Mouse (Mus musculus) hindbrain, postnatal 0 days (tissue): Measurements from ENCODE around the gene Fam98a. TPM values are rescaled to one million over a fixed set of nuclear protein-coding genes. Genes with fewer than 3 reads are reported as not detected.

Source experiments
- ATAC-seq: fragments of 200-750 bp; cut with Nextera tagmentation; 2 replicates; pipeline ENCODE4 v1.8.0; 2017; ENCODE audit warnings: mild to moderate bottlenecking, moderate TSS enrichment, moderate library complexity
- DNase-seq: peaks from one replicate; pipeline ENCODE4 v3.0.0-alpha.2; 2015; ENCODE audit warnings: low spot score
- H3K27ac ChIP-seq: fragments of 300-500 bp; sonication (generic); 2 replicates; pipeline ENCODE4 v1.5.1; 2014; ENCODE audit warnings: mild to moderate bottlenecking
- H3K27me3 ChIP-seq: fragments of 300-500 bp; sonication (generic); 2 replicates; pipeline ENCODE4 v1.6.1; 2014; ENCODE audit warnings: low read length, mixed read lengths; ENCODE audit not compliant: insufficient read depth
- H3K36me3 ChIP-seq: fragments of 300-500 bp; sonication (generic); 2 replicates; pipeline ENCODE4 v1.6.1; 2014; ENCODE audit warnings: low read length, mixed read lengths; ENCODE audit not compliant: insufficient read depth
- H3K4me1 ChIP-seq: fragments of 300-500 bp; sonication (generic); 2 replicates; pipeline ENCODE4 v1.6.1; 2014; ENCODE audit warnings: antibody characterized with exemption, low read length, mixed read lengths; ENCODE audit not compliant: insufficient read depth
- H3K4me2 ChIP-seq: fragments of 300-500 bp; sonication (generic); 2 replicates; pipeline ENCODE4 v1.6.1; 2014; ENCODE audit warnings: low read depth, mild to moderate bottlenecking, low read length, moderate library complexity, mixed read lengths
- H3K4me3 ChIP-seq: fragments of 300-500 bp; sonication (generic); 2 replicates; pipeline ENCODE4 v1.5.1; 2014; ENCODE audit warnings: low read length
- H3K9ac ChIP-seq: fragments of 300-500 bp; sonication (generic); replicated peaks from 2 replicates; pipeline ENCODE4 v1.6.1; 2014; ENCODE audit warnings: mild to moderate bottlenecking, low read length, moderate library complexity, mixed read lengths
- H3K9me3 ChIP-seq: fragments of 300-500 bp; sonication (generic); 2 replicates; pipeline ENCODE4 v1.6.1; 2016; ENCODE audit warnings: low read length, mixed read lengths
- CTCF ChIP-seq: IDR thresholded peaks from 2 replicates; pipeline ENCODE4 v1.5.1; 2016; ENCODE audit warnings: antibody characterized with exemption, control low read depth, low read depth
- WGBS: fragments of 180-500 bp; shearing (Covaris S2); extraction: QIAGEN DNeasy Blood & Tissue Kit; methylation state at CpG from one replicate; pipeline ENCODE4 v1.1.7; 2014; 5-methylcytosine and 5-hydroxymethylcytosine counted together
- polyA plus RNA-seq: library from polyadenylated mRNA; unstranded; fragments of >200 nt; fragmentation: Nextera tagmentation; extraction: Ambion mirVana; gene quantifications from 2 replicates; pipeline ENCODE4 v1.2.1, GENCODE M21; 2015
- total RNA-seq: library from RNA; depleted of rRNA; stranded (reverse); fragments of >200 nt; gene quantifications from 2 replicates; pipeline ENCODE4 v1.2.3, GENCODE M21; 2014; rRNA removed

Fam98a gene
- total RNA-seq (15.1 and 15.4 TPM in 2 replicates), polyA plus RNA-seq (22.8 and 23.1 TPM in 2 replicates)

DNA sequence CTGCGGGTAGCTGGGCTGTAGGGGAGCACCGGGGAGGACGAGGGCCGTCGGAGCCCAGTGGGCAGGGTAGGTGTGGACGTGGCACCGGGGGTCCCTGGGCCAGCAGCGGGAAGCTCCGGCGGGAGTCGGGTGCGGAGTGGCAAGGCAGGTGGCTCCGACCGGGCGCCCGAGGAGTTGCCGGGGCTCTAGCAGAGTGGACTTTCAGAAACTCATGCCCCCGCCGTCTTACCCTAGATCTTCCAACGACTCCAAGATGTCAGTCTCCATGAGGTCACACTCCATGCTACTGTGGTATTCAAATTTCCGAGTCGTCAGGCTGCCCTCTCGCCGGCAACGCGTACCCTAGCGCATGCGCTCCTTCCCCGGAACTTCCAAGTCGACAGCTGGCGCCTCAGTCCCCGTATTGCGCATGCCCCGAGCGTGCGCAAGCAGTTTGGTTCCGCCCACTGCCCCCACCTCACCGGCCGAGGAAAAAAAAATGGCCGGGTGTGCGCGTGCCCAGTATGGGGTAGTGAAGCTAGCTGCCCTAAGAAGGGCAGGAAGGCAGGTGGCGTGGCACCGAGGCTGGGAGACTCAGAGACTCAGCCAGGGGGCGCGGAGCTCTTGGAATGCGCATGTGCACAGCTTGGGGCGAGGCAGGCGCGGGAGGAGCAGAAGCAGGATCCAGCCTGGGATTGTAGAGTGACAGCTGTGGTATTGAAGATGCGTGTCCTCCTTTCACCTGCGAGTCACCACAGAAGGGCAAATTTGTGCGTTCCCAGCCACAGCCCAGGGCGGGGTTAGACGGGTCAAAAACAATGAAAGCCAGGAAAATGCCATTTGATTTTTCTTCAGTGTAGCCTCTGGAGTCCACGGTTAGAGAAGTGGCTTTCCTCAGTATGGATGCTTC, at the start of gene Fam98a:
Gene Fam98a (minus strand): TSS at position 435 of the 889 bp plus-strand sequence.
- under 1% methylated on average over 54 of the region's 56 CpGs for WGBS
- peak within 1 kb of the TSS; percentile 64 for H3K27ac ChIP-seq
- peak within 1 kb of the TSS; percentile 77 for H3K4me2 ChIP-seq
- TF ChIP-seq CTCF: peak; percentile 90
- H3K9ac ChIP-seq: peak within 1 kb of the TSS; percentile 77
- DNase-seq (peak; percentile 100), ATAC-seq (peak; percentile 99)
- peak within 1 kb of the TSS; percentile 80 for H3K4me3 ChIP-seq
- H3K36me3 ChIP-seq: peaks cover 4% of the 10 kb centered on the region; the same call in 1 of the 2 replicates
- H3K27me3 ChIP-seq: no peaks in the 10 kb centered on the region
- H3K4me1 ChIP-seq: no peaks in the 10 kb centered on the region; the same call in 1 of the 2 replicates
- H3K9me3 ChIP-seq: no peaks in the 10 kb centered on the region

DNA sequence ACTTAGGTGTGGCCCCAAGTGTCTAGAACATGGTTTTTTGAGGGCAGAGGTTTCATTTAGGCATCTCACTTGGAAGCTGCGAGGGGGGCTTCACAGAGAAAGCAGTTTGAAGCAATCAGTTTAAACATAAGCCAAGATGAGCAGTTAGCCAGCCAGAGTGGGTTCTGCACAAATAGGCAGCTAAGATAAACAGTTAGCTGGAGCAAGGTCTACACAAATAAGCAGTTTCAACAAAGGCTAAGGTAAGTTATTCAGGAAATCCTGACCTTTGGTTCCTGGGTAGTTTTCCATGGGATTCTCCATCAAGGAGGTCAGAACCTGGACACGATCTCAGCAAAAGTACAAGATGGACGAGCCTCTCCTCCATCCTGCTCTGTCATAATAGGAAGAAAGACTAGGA, 46.9 kb upstream of the Fam98a start:
- 79% methylated on average over 3 of the region's 3 CpGs for WGBS
- no peaks in the 10 kb centered on the region for H3K9me3 ChIP-seq
- no peak overlapping the region for H3K4me2 ChIP-seq
- H3K36me3 ChIP-seq: no peaks in the 10 kb centered on the region
- H3K27me3 ChIP-seq: no peaks in the 10 kb centered on the region
- no peak overlapping the region for H3K9ac ChIP-seq
- ATAC-seq: no peak
- no peak for DNase-seq
- H3K4me1 ChIP-seq: no peaks in the 10 kb centered on the region
- H3K4me3 ChIP-seq: no peak overlapping the region
- no peak overlapping the region for H3K27ac ChIP-seq
- no peak for TF ChIP-seq CTCF

DNA sequence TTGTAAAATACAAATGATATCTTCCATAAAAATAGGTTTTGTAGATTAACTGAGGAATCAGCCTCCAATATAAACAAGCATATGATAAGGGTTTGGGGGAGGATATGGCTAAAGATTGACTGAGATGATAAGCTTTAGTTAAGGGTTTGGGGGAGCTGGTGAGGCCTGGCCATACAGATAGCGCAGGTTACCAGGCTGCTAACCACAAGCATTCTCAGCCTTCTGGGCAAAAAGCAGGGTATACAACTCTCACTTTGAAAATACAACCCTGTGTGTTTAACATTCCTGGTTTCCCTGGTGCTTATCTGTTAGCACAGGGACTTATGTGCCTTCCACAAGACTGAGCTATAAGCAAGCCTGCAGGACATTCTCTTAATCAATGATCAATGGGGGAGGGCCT, 31.0 kb upstream of the Fam98a start:
- no peak overlapping the region for H3K9ac ChIP-seq
- no peak overlapping the region for H3K4me3 ChIP-seq
- H3K4me1 ChIP-seq: no peaks in the 10 kb centered on the region
- no peak for DNase-seq
- no peak overlapping the region for H3K27ac ChIP-seq
- no peak for ATAC-seq
- 100% methylated on average over 1 of the region's 1 CpGs for WGBS
- TF ChIP-seq CTCF: no peak
- H3K27me3 ChIP-seq: no peaks in the 10 kb centered on the region
- no peaks in the 10 kb centered on the region for H3K36me3 ChIP-seq
- no peak overlapping the region for H3K4me2 ChIP-seq
- no peaks in the 10 kb centered on the region for H3K9me3 ChIP-seq

DNA sequence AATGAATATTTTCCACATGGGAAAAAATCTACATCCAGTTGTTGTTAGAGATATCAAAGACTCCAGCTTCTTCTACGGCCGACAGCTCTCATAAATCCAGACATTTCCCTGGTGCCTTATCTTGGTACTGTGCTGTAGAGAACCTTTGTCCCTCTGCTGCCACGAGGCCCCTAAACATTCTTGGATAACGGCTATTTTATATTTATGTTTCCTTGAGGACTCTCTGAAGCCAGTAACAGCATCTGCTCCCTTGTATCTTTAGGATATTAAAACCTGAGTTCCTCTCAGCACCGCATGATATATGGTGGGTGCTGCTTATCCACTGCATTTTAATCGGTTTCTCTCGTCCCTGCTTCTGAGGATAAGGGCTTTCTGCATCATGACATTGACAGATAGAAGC, 23.9 kb upstream of the Fam98a start:
- no peak overlapping the region for H3K4me3 ChIP-seq
- no peak for TF ChIP-seq CTCF
- H3K27me3 ChIP-seq: no peaks in the 10 kb centered on the region
- no peaks in the 10 kb centered on the region for H3K4me1 ChIP-seq
- no peak overlapping the region for H3K4me2 ChIP-seq
- H3K9ac ChIP-seq: no peak overlapping the region
- ATAC-seq: no peak
- H3K27ac ChIP-seq: no peak overlapping the region
- DNase-seq: no peak
- H3K36me3 ChIP-seq: no peaks in the 10 kb centered on the region
- H3K9me3 ChIP-seq: no peaks in the 10 kb centered on the region
- 75% methylated on average over 7 of the region's 7 CpGs for WGBS

DNA sequence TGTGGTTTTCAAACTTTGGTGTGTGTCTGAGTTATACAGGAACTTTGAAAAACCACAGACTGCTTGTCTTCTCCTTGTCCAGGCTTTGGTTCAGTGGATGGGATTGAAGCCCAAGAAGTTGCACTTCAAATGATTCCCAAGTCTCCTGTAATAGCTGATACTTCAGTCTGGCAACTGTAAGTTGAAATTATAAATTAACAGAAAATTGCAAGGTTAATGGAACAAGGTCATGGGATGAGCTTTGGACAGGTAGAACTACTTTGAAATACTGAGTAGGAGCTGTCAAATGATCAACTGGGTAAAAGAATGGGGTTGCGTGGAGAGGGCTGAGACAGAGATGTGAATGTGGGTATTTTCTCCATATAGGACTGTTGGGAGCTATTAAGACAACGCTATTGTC, 6.3 kb upstream of the Fam98a start:
- 98% methylated on average over 2 of the region's 2 CpGs for WGBS
- Histone ChIP-seq H3K36me3 (no peaks in the 10 kb centered on the region), H3K9ac (no peak overlapping the region), H3K27ac (no peak overlapping the region), H3K4me3 (no peak overlapping the region), H3K4me2 (no peak overlapping the region), H3K4me1 (no peaks in the 10 kb centered on the region), H3K9me3 (no peaks in the 10 kb centered on the region), H3K27me3 (no peaks in the 10 kb centered on the region)
- no peak for TF ChIP-seq CTCF
- ATAC-seq (no peak), DNase-seq (no peak)

DNA sequence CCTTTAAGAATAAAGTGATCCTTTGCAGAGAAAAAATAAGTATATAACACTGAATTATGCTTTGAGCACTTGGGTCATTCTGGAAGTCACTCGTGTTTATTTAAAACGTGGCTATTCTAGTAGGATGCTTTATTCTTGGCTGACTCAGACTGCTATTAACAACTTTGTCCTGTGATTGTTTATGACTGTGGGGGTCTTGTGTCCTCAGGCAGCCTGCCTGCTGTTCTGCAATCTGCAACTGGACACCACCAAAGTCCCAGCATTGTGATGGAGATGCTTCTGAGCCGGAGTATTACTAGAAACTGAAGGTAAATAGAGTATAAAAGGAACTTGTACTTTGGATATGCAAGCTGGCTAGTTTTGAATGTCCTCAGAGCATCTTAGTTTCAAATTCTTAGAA, 5.3 kb upstream of the Fam98a start:
- no peak for TF ChIP-seq CTCF
- Histone ChIP-seq H3K4me1 (no peaks in the 10 kb centered on the region), H3K27ac (no peak overlapping the region), H3K9me3 (no peaks in the 10 kb centered on the region), H3K36me3 (no peaks in the 10 kb centered on the region), H3K4me2 (no peak overlapping the region), H3K27me3 (no peaks in the 10 kb centered on the region), H3K9ac (no peak overlapping the region), H3K4me3 (no peak overlapping the region)
- WGBS: 16% methylated on average over 3 of the region's 3 CpGs
- no peak for DNase-seq
- no peak for ATAC-seq

DNA sequence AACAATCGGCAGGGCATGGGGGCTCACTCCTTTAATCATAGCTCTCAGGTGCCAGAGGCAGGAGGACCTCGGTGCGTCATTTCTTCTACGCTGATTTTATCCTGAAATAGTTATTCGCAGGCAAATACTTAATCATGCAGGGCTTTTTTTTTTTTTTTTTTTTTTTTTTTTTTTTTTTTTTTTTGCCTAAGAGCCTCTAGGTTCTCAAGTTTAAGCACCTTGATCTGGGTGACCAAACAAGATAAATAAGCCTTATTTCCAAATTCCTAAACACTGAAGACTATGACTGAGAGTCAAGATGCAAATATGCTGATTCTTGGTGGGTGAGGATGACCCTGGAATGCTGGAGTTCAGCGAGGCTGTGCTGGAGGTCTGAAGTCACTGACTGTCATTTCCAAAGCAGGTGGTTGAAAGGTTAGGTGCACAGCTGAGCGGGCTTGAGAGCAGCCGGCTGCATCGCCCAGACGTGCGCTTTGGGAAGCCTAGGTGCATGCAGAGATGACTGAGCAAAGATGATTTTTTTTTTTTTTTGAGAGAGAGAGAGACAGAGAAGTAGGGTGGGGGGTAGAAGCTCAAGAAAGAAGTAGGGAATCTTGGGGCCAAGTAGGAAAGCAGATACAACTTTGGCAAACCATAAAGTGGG, 854 bp downstream of the Fam98a start:
- Histone ChIP-seq H3K27ac (no peak overlapping the region; the same call in 1 of the 2 replicates), H3K9ac (peak overlapping the region; percentile 77), H3K36me3 (peaks cover 12% of the 10 kb centered on the region; the same call in 1 of the 2 replicates), H3K4me2 (peak overlapping the region; percentile 77), H3K27me3 (no peaks in the 10 kb centered on the region), H3K4me1 (no peaks in the 10 kb centered on the region; the same call in 1 of the 2 replicates), H3K9me3 (no peaks in the 10 kb centered on the region), H3K4me3 (peak overlapping the region; percentile 80)
- no peak for TF ChIP-seq CTCF
- ATAC-seq (no peak), DNase-seq (peak; percentile 32)
- 40% methylated on average over 11 of the region's 11 CpGs for WGBS
